Mouse (Mus musculus) neural tube, embryonic 14.5 days (tissue): ENCODE results near the gene Rps2. TPM values are rescaled to one million over a fixed set of nuclear protein-coding genes. Genes with fewer than 3 reads are reported as not detected.

Source experiments
- ATAC-seq: fragments of 200-750 bp; cut with Nextera tagmentation; 2 replicates; pipeline ENCODE4 v1.8.0; 2017; ENCODE audit warnings: low read depth, mild to moderate bottlenecking, moderate TSS enrichment, moderate library complexity
- H3K27ac ChIP-seq: fragments of 300-500 bp; sonication (generic); 2 replicates; pipeline ENCODE4 v1.5.1; 2014; ENCODE audit warnings: low read depth, mild to moderate bottlenecking, control low read depth, low read length, moderate library complexity, mixed read lengths
- H3K27me3 ChIP-seq: fragments of 300-500 bp; sonication (generic); 2 replicates; pipeline ENCODE4 v1.6.1; 2014; ENCODE audit warnings: low read length; ENCODE audit not compliant: control insufficient read depth, insufficient read depth
- H3K36me3 ChIP-seq: fragments of 300-500 bp; sonication (generic); 2 replicates; pipeline ENCODE4 v1.6.1; 2014; ENCODE audit warnings: low read length, mixed read lengths; ENCODE audit not compliant: control insufficient read depth, insufficient read depth
- H3K4me1 ChIP-seq: fragments of 300-500 bp; sonication (generic); 2 replicates; pipeline ENCODE4 v1.6.1; 2014; ENCODE audit warnings: low read length; ENCODE audit not compliant: control insufficient read depth, insufficient read depth
- H3K4me2 ChIP-seq: fragments of 300-500 bp; sonication (generic); 2 replicates; pipeline ENCODE4 v1.6.1; 2014; ENCODE audit warnings: mild to moderate bottlenecking, low read depth, low read length, control low read depth
- H3K4me3 ChIP-seq: fragments of 300-500 bp; sonication (generic); 2 replicates; pipeline ENCODE4 v1.5.1; 2014; ENCODE audit warnings: low read depth, low read length, control low read depth, mixed read lengths
- H3K9ac ChIP-seq: fragments of 300-500 bp; sonication (generic); replicated peaks from 2 replicates; pipeline ENCODE4 v1.6.1; 2014; ENCODE audit warnings: low read depth, mild to moderate bottlenecking, control low read depth, low read length, mixed read lengths
- H3K9me3 ChIP-seq: fragments of 300-500 bp; sonication (generic); 2 replicates; pipeline ENCODE4 v1.6.1; 2016; ENCODE audit warnings: low read length; ENCODE audit not compliant: control insufficient read depth
- WGBS: fragments of 180-500 bp; shearing (Covaris S2); extraction: QIAGEN DNeasy Blood & Tissue Kit; methylation state at CpG from one replicate; pipeline ENCODE4 v1.1.7; 2014; 5-methylcytosine and 5-hydroxymethylcytosine counted together
- polyA plus RNA-seq: library from polyadenylated mRNA; unstranded; fragments of >200 nt; fragmentation: Nextera tagmentation; extraction: Ambion mirVana; gene quantifications from 2 replicates; pipeline ENCODE4 v1.2.1, GENCODE M21; 2014

The Rps2 gene
- polyA plus RNA-seq, 1 experiment from 2014 or later, result 742 TPM

DNA sequence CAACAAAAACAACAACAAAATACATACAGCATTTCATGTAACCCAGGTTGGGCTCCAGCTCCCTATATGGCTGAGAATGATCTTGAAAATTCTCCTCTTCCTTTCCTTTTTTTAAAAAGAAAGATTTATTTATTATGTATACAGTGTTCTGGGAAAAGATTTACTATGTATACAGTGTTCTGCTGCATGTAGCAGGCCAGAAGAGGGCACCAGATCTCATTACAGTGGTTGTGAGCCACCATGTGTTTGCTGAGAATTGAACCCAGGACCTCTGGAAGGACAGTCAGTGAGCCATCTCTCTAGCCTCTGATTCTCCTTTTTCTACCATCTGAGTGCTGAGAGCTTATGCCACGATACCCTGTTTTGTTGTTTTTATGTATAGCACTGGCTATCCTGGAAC is 16.6 kb downstream of the Rps2 start:
- ATAC-seq, result no peak
- no peak overlapping the region for H3K4me3 ChIP-seq
- H3K4me1 ChIP-seq, result peaks cover 5% of the 10 kb centered on the region; the same call in 1 of the 2 replicates
- no peaks in the 10 kb centered on the region for H3K27me3 ChIP-seq
- no peak overlapping the region for H3K9ac ChIP-seq
- H3K9me3 ChIP-seq, result no peaks in the 10 kb centered on the region
- H3K36me3 ChIP-seq, result no peaks in the 10 kb centered on the region
- H3K27ac ChIP-seq, result no peak overlapping the region
- H3K4me2 ChIP-seq, result no peak overlapping the region
- 75% methylated on average over 1 of the region's 1 CpGs for WGBS

DNA sequence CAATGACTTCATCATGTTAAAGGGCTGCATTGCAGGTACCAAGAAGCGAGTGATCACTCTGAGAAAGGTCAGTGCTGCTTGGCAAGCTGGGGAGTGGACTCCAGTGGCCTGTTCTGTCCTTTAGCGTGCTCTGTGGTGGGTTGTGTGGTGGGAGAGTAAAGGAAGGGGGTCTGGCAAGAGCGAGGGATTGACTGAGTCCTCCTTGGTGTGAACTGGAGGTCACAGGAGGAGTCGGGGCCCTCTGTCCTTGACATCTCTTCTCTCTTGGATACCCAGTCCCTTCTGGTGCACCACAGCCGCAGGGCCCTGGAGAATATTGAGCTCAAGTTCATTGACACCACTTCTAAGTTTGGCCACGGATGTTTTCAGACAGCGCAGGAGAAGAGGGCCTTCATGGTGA is 17.5 kb downstream of the Rps2 start:
- peaks cover 5% of the 10 kb centered on the region; the same call in 1 of the 2 replicates for H3K4me1 ChIP-seq
- no peaks in the 10 kb centered on the region for H3K36me3 ChIP-seq
- H3K27ac ChIP-seq, result no peak overlapping the region
- no peak overlapping the region for H3K4me3 ChIP-seq
- H3K9me3 ChIP-seq, result no peaks in the 10 kb centered on the region
- ATAC-seq, result no peak
- H3K9ac ChIP-seq, result no peak overlapping the region
- peak overlapping the region; percentile 47; the same call in 1 of the 2 replicates for H3K4me2 ChIP-seq
- H3K27me3 ChIP-seq, result no peaks in the 10 kb centered on the region
- WGBS, result 88% methylated on average over 7 of the region's 7 CpGs

DNA sequence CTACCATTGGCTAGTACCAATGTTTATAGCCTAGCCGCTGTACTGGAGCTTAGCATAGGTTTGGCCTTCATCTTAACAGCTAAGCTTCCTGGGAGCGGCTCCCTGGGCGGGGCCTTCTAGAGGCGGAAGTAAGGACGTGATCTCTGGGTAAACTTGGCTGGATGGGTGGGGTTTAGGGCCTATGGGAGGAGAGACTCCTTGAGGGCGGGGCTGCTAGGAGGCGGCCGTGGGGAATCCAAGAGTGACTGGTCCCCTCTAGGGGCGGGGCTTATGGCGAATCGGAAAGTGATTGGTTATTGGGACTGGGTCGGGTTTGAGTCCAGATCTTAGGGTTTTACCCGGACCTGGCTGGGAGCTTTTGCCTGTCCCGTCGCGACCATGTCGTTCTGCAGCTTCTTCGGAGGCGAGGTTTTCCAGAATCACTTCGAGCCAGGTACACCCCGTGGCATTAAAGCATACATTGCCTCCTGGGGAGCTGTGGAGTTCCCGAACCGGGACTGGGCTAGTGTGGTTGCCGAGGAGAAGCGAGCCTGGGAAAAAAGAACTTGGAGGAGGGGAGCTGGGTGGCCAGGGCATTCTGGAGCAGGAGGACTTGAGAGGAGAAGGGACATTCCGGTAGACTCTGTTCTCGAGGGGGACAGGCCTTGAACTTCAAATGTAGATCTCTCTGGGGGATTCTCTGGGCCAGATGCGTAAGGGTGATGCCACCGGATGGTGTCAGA is 18.6 kb downstream of the Rps2 start, which contains the start of gene Msrb1:
Gene Msrb1 (plus strand): TSS at position 313 of the 722 bp plus-strand sequence.
- Histone ChIP-seq H3K4me2 (peak within 1 kb of the TSS; percentile 47), H3K4me3 (peak within 1 kb of the TSS; percentile 41), H3K36me3 (no peaks in the 10 kb centered on the region), H3K9me3 (no peaks in the 10 kb centered on the region), H3K4me1 (peaks cover 5% of the 10 kb centered on the region; the same call in 1 of the 2 replicates), H3K9ac (peak within 1 kb of the TSS; percentile 41; the same call in 1 of the 2 replicates), H3K27ac (peak within 1 kb of the TSS; percentile 60; the same call in 1 of the 2 replicates), H3K27me3 (no peaks in the 10 kb centered on the region)
- WGBS, result 2% methylated on average over 29 of the region's 29 CpGs
- peak; percentile 95 for ATAC-seq

DNA sequence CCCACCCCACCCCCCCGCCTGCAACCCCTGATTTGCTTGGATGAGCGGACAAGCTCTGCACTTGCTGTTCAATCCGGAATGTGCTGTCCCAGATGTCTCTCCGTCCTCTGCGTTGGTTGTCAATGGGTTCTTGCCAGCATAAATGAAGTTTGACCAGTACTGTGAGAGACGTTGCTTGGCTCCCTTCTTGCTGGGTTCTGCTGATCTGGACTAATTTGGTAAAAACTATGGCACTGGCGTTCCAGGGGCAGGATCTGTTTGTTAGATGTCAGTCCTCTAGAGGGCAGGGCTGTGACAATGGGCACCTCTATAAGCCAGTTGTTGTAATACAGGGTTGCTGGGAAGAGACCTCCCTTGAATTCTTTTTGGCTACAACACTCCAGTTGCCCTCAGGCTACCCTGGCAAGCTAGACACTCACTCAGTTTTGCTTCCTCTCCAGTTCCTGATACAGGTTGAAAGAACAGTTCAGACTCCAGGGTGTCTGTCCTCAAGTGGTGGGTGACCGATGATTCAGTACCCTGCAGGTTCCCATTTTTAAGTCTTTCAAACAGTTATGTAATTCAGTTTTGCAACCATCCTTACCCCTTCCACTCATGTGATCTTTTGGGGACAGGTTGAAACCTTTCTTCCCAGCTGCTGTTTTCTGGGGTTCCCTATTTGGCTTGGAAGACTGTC is 19.4 kb downstream of the Rps2 start:
- WGBS, result 25% methylated on average over 8 of the region's 8 CpGs
- Histone ChIP-seq H3K27me3 (no peaks in the 10 kb centered on the region), H3K4me2 (peak overlapping the region; percentile 47), H3K36me3 (no peaks in the 10 kb centered on the region), H3K9ac (no peak overlapping the region), H3K4me1 (peaks cover 5% of the 10 kb centered on the region; the same call in 1 of the 2 replicates), H3K9me3 (no peaks in the 10 kb centered on the region), H3K27ac (no peak overlapping the region), H3K4me3 (peak overlapping the region; percentile 41)
- no peak for ATAC-seq

DNA sequence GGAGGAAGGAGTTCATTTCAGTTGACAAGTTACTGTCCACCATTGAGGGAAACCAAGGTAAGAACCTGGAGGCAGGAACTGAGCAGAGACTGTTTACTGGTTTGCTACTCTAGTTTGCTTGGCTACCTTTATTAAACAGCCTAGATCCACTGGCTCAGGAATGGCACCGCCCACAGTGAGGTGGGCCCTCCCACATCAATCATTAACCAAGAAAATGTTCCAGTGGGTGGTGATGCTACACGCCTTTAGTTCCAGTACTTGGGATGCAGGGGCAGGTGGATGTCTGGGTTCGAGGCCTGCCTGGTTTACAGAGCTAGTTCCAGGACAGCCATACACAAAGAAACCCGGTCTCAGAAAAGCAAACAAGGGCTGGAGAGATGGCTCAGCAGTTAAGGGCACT is 20.3 kb downstream of the Rps2 start:
- Histone ChIP-seq H3K4me1 (peaks cover 5% of the 10 kb centered on the region; the same call in 1 of the 2 replicates), H3K4me3 (no peak overlapping the region), H3K9ac (no peak overlapping the region), H3K36me3 (no peaks in the 10 kb centered on the region), H3K27ac (no peak overlapping the region), H3K9me3 (no peaks in the 10 kb centered on the region), H3K4me2 (no peak overlapping the region), H3K27me3 (no peaks in the 10 kb centered on the region)
- ATAC-seq, result no peak
- 85% methylated on average over 4 of the region's 4 CpGs for WGBS

DNA sequence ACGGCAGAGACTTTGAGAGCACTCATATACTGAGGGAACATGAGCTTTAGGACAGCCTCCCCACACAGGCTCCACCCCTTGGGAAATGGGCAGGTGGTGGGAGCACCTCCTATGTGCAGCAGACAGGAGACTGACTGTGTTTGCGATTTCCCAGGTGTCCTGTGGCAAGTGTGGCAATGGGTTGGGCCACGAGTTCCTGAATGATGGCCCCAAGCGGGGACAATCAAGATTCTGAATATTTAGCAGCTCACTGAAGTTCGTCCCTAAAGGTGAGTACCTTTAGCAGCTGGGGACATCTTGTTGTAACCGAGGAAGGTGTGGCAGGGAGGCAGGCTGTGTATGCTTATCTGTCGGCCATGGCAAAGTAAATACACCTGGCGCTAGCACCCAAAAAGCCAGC is 22.0 kb downstream of the Rps2 start:
- Histone ChIP-seq H3K27me3 (no peaks in the 10 kb centered on the region), H3K4me2 (no peak overlapping the region), H3K36me3 (no peaks in the 10 kb centered on the region), H3K9ac (no peak overlapping the region), H3K4me1 (peaks cover 5% of the 10 kb centered on the region; the same call in 1 of the 2 replicates), H3K9me3 (no peaks in the 10 kb centered on the region), H3K27ac (no peak overlapping the region), H3K4me3 (no peak overlapping the region)
- 83% methylated on average over 8 of the region's 8 CpGs for WGBS
- ATAC-seq, result no peak

DNA sequence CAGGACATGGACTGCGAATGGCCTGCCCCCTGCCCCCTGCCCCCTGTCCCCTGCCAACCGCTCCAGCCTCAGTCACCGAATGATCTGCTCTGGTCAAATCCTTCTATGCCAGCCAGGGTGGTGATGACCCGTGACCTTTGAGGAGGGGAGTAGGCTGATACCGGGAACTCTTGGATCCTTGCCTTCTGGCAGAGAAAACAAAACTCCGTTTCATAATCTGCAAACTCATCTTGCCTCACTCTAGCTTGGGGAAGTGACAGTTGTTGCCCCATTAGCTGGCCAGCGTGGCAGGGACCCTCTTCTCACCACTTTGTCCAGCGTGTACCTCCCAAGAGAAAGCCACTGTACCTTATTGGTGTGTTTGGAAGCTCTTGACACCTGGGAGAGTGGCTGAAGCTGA is 24.4 kb downstream of the Rps2 start:
- no peak overlapping the region for H3K27ac ChIP-seq
- H3K4me2 ChIP-seq, result no peak overlapping the region
- H3K36me3 ChIP-seq, result no peaks in the 10 kb centered on the region
- 82% methylated on average over 8 of the region's 8 CpGs for WGBS
- no peak for ATAC-seq
- no peaks in the 10 kb centered on the region for H3K27me3 ChIP-seq
- no peak overlapping the region for H3K9ac ChIP-seq
- H3K4me1 ChIP-seq, result no peaks in the 10 kb centered on the region
- no peaks in the 10 kb centered on the region for H3K9me3 ChIP-seq
- H3K4me3 ChIP-seq, result no peak overlapping the region

DNA sequence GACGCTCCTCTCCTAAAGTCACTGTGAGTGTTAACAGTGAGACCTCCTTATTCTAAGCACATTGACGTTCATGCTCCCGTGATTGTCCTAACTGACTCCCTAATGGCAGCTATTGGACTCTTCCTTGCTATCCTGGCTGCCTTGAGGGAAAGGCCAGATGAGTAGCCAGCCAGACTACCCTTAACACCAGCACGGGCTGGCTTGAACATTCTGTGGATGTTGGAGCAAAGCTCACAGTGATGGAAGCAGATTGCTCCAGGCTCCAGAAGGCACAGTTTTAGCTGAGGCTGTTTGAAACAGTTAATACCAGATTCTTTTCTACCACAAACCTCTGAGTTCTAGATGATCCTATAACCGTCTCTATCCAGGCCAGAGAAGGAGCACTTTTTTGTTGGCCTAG is 26.0 kb downstream of the Rps2 start:
- Histone ChIP-seq H3K36me3 (no peaks in the 10 kb centered on the region), H3K4me2 (no peak overlapping the region), H3K27ac (no peak overlapping the region), H3K9me3 (no peaks in the 10 kb centered on the region), H3K27me3 (no peaks in the 10 kb centered on the region), H3K4me3 (no peak overlapping the region), H3K4me1 (no peaks in the 10 kb centered on the region), H3K9ac (no peak overlapping the region)
- WGBS, result 72% methylated on average over 5 of the region's 5 CpGs
- ATAC-seq, result no peak

DNA sequence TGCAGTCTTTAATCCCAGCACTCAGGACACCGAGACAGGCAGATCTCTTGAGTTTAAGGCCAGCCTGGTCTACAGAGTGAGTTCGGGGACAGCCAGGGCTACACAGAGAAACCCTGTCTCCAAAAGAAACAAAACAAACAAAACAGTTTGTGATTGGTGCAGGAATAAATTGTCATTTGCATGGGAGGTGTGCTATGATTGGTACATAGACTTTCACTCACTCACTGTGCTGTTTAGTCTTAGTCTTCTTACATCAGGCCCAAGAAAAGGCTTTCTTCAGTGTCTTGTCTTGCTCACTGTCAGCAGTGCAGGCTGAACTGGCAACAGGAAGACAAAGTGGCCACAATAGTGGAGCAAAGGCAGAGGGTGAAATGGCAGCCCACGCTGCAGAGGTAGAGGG is 26.5 kb downstream of the Rps2 start:
- Histone ChIP-seq H3K4me3 (no peak overlapping the region), H3K9me3 (no peaks in the 10 kb centered on the region), H3K27me3 (no peaks in the 10 kb centered on the region), H3K27ac (no peak overlapping the region), H3K4me2 (no peak overlapping the region), H3K36me3 (no peaks in the 10 kb centered on the region), H3K9ac (no peak overlapping the region), H3K4me1 (no peaks in the 10 kb centered on the region)
- WGBS, result 78% methylated on average over 3 of the region's 3 CpGs
- ATAC-seq, result no peak
